In the genomic region with DNA sequence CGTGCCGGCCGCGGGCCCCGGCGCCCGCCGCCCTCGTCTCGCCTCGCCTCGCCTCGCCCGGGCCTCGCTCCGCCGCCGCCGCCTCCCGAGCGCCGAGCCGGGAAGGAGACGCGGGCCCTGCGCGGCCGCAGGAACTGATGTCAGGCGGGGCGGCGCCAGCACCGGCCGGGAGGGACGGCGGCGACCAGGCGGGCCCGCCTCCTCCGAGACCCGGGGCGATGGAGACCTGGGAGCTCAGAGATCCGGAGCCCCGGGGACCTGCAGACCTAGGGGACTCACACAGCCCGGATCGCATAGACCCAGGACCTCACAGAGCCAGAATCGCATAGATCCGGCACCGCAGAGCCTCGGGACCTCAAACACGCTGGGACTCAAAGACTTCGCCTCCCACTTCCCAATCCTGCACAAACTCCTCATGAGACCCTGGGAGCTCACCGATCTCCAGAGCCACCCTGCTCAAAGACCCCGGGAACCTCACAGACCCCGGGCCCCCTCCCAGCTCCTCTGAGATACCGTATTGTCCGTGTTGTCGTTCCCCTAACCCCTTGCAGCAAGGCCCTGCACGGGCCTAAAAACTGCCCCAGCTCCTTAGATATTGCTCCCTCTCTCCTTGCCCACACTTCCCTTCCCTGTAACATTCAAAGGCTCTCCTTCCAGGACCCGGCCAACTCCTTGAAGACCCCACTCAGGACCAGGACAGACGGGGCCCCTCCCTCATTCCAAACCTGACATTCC, we compare ENCODE assay signal across 7 mouse cellular contexts. TPM values are rescaled to one million over a fixed set of nuclear protein-coding genes. Genes with fewer than 3 reads are reported as not detected.
A peak's percentile ranks its signal among the peaks of the same experiment; 100 is the strongest.
DNase-seq lines count a peak whose midpoint lies in the region; ATAC-seq lines count a peak whose summit lies in the region.

No protein-coding gene starts in this region.

- peak; percentile 60 for DNase-seq in ZHBTc4 (ENCODE audit: low read depth, low spot score)
- DNase-seq in cerebellum, postnatal 14 days = peak; percentile 75 to 85
- DNase-seq in gastrocnemius, adult 18-20 months (ENCODE audit: low spot score) = peak; percentile 69
- peak; percentile 77 to 78 for DNase-seq in left cerebral cortex, postnatal 25 days (ENCODE audit: low spot score in 2 of 2)
- peak; percentile 82 for DNase-seq in right cerebral cortex, postnatal 25 days

- H3K4me3 ChIP-seq in hindbrain, embryonic 16.5 days (ENCODE audit: low read length) = peak overlapping the region; percentile 87

- peak overlapping the region; percentile 89 for H3K27ac ChIP-seq in hindbrain, embryonic 16.5 days (ENCODE audit: low read depth, low read length)

- no peaks in the 10 kb centered on the region for H3K9me3 ChIP-seq in hindbrain, embryonic 16.5 days (ENCODE audit: control insufficient read depth, low read length)

- WGBS in hindbrain, embryonic 16.5 days = under 1% methylated on average over 44 of the region's 60 CpGs

- H3K4me2 ChIP-seq in hindbrain, embryonic 16.5 days (ENCODE audit: low read length) = peak overlapping the region; percentile 76

- intact Hi-C loops in left cerebral cortex, postnatal 25 days (cut with DNase I) = no loop called here

- H3K4me1 ChIP-seq in hindbrain, embryonic 16.5 days (ENCODE audit: control insufficient read depth, insufficient read depth, low read depth, low read length) = peaks cover 13% of the 10 kb centered on the region

- peak overlapping the region; percentile 93 for H3K9ac ChIP-seq in hindbrain, embryonic 16.5 days (ENCODE audit: low read depth, low read length)

- H3K36me3 ChIP-seq in hindbrain, embryonic 16.5 days (ENCODE audit: control insufficient read depth, insufficient read depth, low read length) = no peaks in the 10 kb centered on the region

- peak; percentile 85 for ATAC-seq in hindbrain, embryonic 16.5 days
- ATAC-seq in megakaryocyte-erythroid progenitor cell, adult 5-6 weeks (replicated peaks; ENCODE audit: low FRiP score, low TSS enrichment, poor library complexity, severe bottlenecking) = peak; percentile 84

- H3K27me3 ChIP-seq in hindbrain, embryonic 16.5 days (replicated peaks; ENCODE audit: control insufficient read depth, insufficient read depth, low read length) = no peaks in the 10 kb centered on the region

RNA-seq across cellular contexts. Expression of gene Plekhm2, which starts 0.5 kb away (rescaled TPM):
- 10 to 100 TPM; 28.9 to 34.5 TPM for total RNA-seq in gastrocnemius, adult 18-20 months (2021)
- 6.5 and 6.7 TPM in 2 replicates for polyA plus RNA-seq in hindbrain, embryonic 16.5 days (2015; fragmentation: Nextera tagmentation; extraction: Ambion mirVana)
- total RNA-seq in left cerebral cortex, postnatal 25 days (2021) = 10 to 100 TPM; 74.6 to 75.2 TPM
- 7.7 and 16.9 TPM in 2 replicates for total RNA-seq in megakaryocyte-erythroid progenitor cell, adult 5-6 weeks (2014; fragmentation: Nextera tagmentation)
- total RNA-seq in megakaryocyte-erythroid progenitor cell, adult 5-6 weeks (2017) = 4.9 and 22.4 TPM in 2 replicates

RNA-seq across cellular contexts. Expression of gene Rsc1a1, which starts 21.2 kb away (rescaled TPM):
- total RNA-seq in gastrocnemius, adult 18-20 months (2021) = 1 to 10 TPM; 4.1 to 5.2 TPM
- polyA plus RNA-seq in hindbrain, embryonic 16.5 days (2015; fragmentation: Nextera tagmentation; extraction: Ambion mirVana) = 0.32 TPM in 1 of 2 replicates, not detected in the other
- 1 to 10 TPM in 1 of 2 experiments, under 1 TPM in 1; 0.30 to 2.4 TPM for total RNA-seq in left cerebral cortex, postnatal 25 days (2021)
- 19.1 and 23.4 TPM in 2 replicates for total RNA-seq in megakaryocyte-erythroid progenitor cell, adult 5-6 weeks (2014; fragmentation: Nextera tagmentation)
- total RNA-seq in megakaryocyte-erythroid progenitor cell, adult 5-6 weeks (2017) = 17.1 and 26.1 TPM in 2 replicates

RNA-seq across cellular contexts. Expression of gene Slc25a34, which starts 40.6 kb away (rescaled TPM):
- 10 to 100 TPM; 13.3 to 15.7 TPM for total RNA-seq in gastrocnemius, adult 18-20 months (2021)
- polyA plus RNA-seq in hindbrain, embryonic 16.5 days (2015; fragmentation: Nextera tagmentation; extraction: Ambion mirVana) = 0.54 and 0.81 TPM in 2 replicates
- total RNA-seq in left cerebral cortex, postnatal 25 days (2021) = 1 to 10 TPM; 3.0 to 3.2 TPM
- total RNA-seq in megakaryocyte-erythroid progenitor cell, adult 5-6 weeks (2014; fragmentation: Nextera tagmentation) = not detected in 2 replicates
- 0.65 TPM in 1 of 2 replicates, not detected in the other for total RNA-seq in megakaryocyte-erythroid progenitor cell, adult 5-6 weeks (2017)

RNA-seq across cellular contexts. Expression of gene Tmem82, which starts 45.7 kb away (rescaled TPM):
- under 1 TPM; 0.55 to 0.62 TPM for total RNA-seq in gastrocnemius, adult 18-20 months (2021)
- polyA plus RNA-seq in hindbrain, embryonic 16.5 days (2015; fragmentation: Nextera tagmentation; extraction: Ambion mirVana) = 0.34 and 0.45 TPM in 2 replicates
- under 1 TPM; 0.85 TPM for total RNA-seq in left cerebral cortex, postnatal 25 days (2021)
- 0.37 TPM in 1 of 2 replicates, not detected in the other for total RNA-seq in megakaryocyte-erythroid progenitor cell, adult 5-6 weeks (2014; fragmentation: Nextera tagmentation)
- 0.52 and 0.57 TPM in 2 replicates for total RNA-seq in megakaryocyte-erythroid progenitor cell, adult 5-6 weeks (2017)

RNA-seq across cellular contexts. Expression of gene Fblim1, which starts 58.3 kb away (rescaled TPM):
- 1 to 10 TPM in 1 of 2 experiments, under 1 TPM in 1; 0.90 to 1.1 TPM for total RNA-seq in gastrocnemius, adult 18-20 months (2021)
- 42.9 and 51.5 TPM in 2 replicates for polyA plus RNA-seq in hindbrain, embryonic 16.5 days (2015; fragmentation: Nextera tagmentation; extraction: Ambion mirVana)
- 1 to 10 TPM in 1 of 2 experiments, under 1 TPM in 1; 0.96 to 1.6 TPM for total RNA-seq in left cerebral cortex, postnatal 25 days (2021)
- total RNA-seq in megakaryocyte-erythroid progenitor cell, adult 5-6 weeks (2014; fragmentation: Nextera tagmentation) = not detected in 2 replicates
- total RNA-seq in megakaryocyte-erythroid progenitor cell, adult 5-6 weeks (2017) = not detected in 2 replicates

Comparison
In these comparisons a context has a peak if more than half of its experiments do, and no peak if none do; other contexts are left out.
1. Peak in every context shown above with its lines: DNase-seq, ATAC-seq, H3K4me3 ChIP-seq and H3K27ac ChIP-seq.